Mouse (Mus musculus): ENCODE measurements around the gene 1810009A15Rik.
"Not testable (repeated sequence)": the region's sequence is repeated elsewhere in the genome, so short reads cannot be mapped to it uniquely, and the experiment has no call there.

1810009A15Rik gene

GRCm38 (mm10) chr19:8875031-8875430 is 13.6 kb upstream of the 1810009A15Rik start:
- DNase-seq (ENCODE audit: low read depth, low spot score) = no peak

GRCm38 (mm10) chr19:8880311-8881033 is 8.2 kb upstream of the 1810009A15Rik start, which contains the start of gene Uqcc3:
Gene Uqcc3, minus strand, starts transcription at chr19:8880923.
- peak; percentile 82 for DNase-seq (ENCODE audit: low read depth, low spot score)

GRCm38 (mm10) chr19:8881034-8881392 is 7.6 kb upstream of the 1810009A15Rik start:
- no peak for DNase-seq (ENCODE audit: low read depth, low spot score)

- DNase-seq (ENCODE audit: low read depth, low spot score) = no peak
Observed at GRCm38 (mm10) chr19:8883616-8884015, 5.0 kb upstream of the 1810009A15Rik start, which contains the start of the genes Lbhd1 and Gm49403. Gene Lbhd1, plus strand, starts transcription at chr19:8883732. Gene Gm49403, plus strand, starts transcription at chr19:8883930.

- DNase-seq (ENCODE audit: low read depth, low spot score) = no peak
Observed at GRCm38 (mm10) chr19:8886916-8887584, 1.6 kb upstream of the 1810009A15Rik start.

- no peak for DNase-seq (ENCODE audit: low read depth, low spot score)
Observed at GRCm38 (mm10) chr19:8887585-8888463, 829 bp upstream of the 1810009A15Rik start.

GRCm38 (mm10) chr19:8892829-8893766 is 4.4 kb downstream of the 1810009A15Rik start, which contains the start of gene Ints5:
Gene Ints5, plus strand, starts transcription at chr19:8893005.
- DNase-seq (ENCODE audit: low read depth, low spot score) = peak; percentile 87

GRCm38 (mm10) chr19:8895397-8895960 is 6.8 kb downstream of the 1810009A15Rik start:
- no peak for DNase-seq (ENCODE audit: low read depth, low spot score)

GRCm38 (mm10) chr19:8896231-8896630 is 7.6 kb downstream of the 1810009A15Rik start:
- not testable (repeated sequence) for DNase-seq (ENCODE audit: low read depth, low spot score)

- peak; percentile 36 for DNase-seq (ENCODE audit: low read depth, low spot score)
Observed at GRCm38 (mm10) chr19:8897211-8897864, 8.7 kb downstream of the 1810009A15Rik start.

GRCm38 (mm10) chr19:8897865-8898495 is 9.3 kb downstream of the 1810009A15Rik start, which contains the start of gene Ganab:
Gene Ganab, plus strand, starts transcription at chr19:8898071.
- peak; percentile 97 for DNase-seq (ENCODE audit: low read depth, low spot score)

GRCm38 (mm10) chr19:8898576-8898975 is 9.9 kb downstream of the 1810009A15Rik start:
- no peak for DNase-seq (ENCODE audit: low read depth, low spot score)

GRCm38 (mm10) chr19:8899079-8899478 is 10.4 kb downstream of the 1810009A15Rik start:
- DNase-seq (ENCODE audit: low read depth, low spot score) = no peak

GRCm38 (mm10) chr19:8903412-8903811 is 14.8 kb downstream of the 1810009A15Rik start:
- no peak for DNase-seq (ENCODE audit: low read depth, low spot score)

GRCm38 (mm10) chr19:8908531-8908930 is 19.9 kb downstream of the 1810009A15Rik start:
- no peak for DNase-seq (ENCODE audit: low read depth, low spot score)

- no peak for DNase-seq (ENCODE audit: low read depth, low spot score)
Observed at GRCm38 (mm10) chr19:8911810-8912209, 23.2 kb downstream of the 1810009A15Rik start.

- DNase-seq (ENCODE audit: low read depth, low spot score) = no peak
Observed at GRCm38 (mm10) chr19:8914212-8914611, 25.6 kb downstream of the 1810009A15Rik start.

GRCm38 (mm10) chr19:8919000-8919399 is 30.3 kb downstream of the 1810009A15Rik start:
- DNase-seq (ENCODE audit: low read depth, low spot score) = no peak

- DNase-seq (ENCODE audit: low read depth, low spot score) = no peak
Observed at GRCm38 (mm10) chr19:8919684-8920072, 31.0 kb downstream of the 1810009A15Rik start.
